Mouse (Mus musculus): ENCODE measurements around the gene Vav3.

DNA sequence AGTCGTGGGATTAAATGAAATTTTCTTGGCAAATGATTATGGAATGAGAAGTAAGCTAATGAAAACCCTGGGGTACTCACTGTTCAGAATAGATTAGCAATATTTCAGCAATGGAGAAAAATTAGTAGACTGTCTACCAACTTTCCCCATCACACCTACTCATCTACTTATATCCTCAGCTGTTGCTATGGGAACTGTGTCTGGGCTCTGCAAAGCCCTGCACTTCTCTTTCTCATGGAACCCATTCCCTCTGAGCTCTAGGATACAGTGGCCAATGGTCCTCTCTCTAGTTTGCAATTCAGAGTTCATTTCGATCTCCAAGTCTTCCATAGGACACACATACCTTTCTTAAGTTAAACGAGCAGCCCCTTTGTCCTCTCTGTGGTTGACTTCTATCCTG, 352.2 kb downstream of the Vav3 start:
- TF ChIP-seq CTCF (IDR thresholded peaks at IDR 0.05; ENCODE audit: extremely low read depth, insufficient read depth, low read length) (no peak), POLR2A (IDR thresholded peaks at IDR 0.05; ENCODE audit: extremely low read depth, insufficient read depth, low read length) (no peak)

Data from cortical plate, adult 2 months (tissue).